Mouse (Mus musculus): ENCODE results near the gene Aox2. TPM values are rescaled to one million over a fixed set of nuclear protein-coding genes. Genes with fewer than 3 reads are reported as not detected.

The Aox2 gene
- polyA plus RNA-seq, 2 experiments = 0.01 TPM; not detected in 1

- Histone ChIP-seq H3K9ac (replicated peaks) (no peak overlapping the region), H3K4me3 (ENCODE audit: insufficient read depth in 1 of 2, low read depth in 2 of 2, low read length in 2 of 2) (no peak overlapping the region), H3K4me1 (replicated peaks; ENCODE audit: control insufficient read depth in 2 of 2, insufficient read depth in 2 of 2, low read length in 1 of 2) (peaks cover 5 to 8% of the 10 kb centered on the region in 2 experiments; a peak in 3 of 4 replicates), H3K27ac (no peak overlapping the region), H3K36me3 (replicated peaks; ENCODE audit: control insufficient read depth, insufficient read depth, low read depth) (peaks cover 67% of the 10 kb centered on the region), H3K27me3 (ENCODE audit: control insufficient read depth, insufficient read depth, low read length) (no peaks in the 10 kb centered on the region), H3K4me2 (ENCODE audit: low read depth) (no peak overlapping the region), H3K9me3 (ENCODE audit: control insufficient read depth, low read length) (no peaks in the 10 kb centered on the region)
- TF ChIP-seq CTCF (IDR thresholded peaks at IDR 0.05; ENCODE audit: low read depth) = no peak
- TF ChIP-seq EP300 (IDR thresholded peaks at IDR 0.05; ENCODE audit: low read depth) = no peak
- DNase-seq (ENCODE audit: low read depth in 3 of 3, low spot score in 3 of 3) (no peak), ATAC-seq (ENCODE audit: insufficient read depth) (no peak)
- WGBS (ENCODE audit: insufficient replicate concordance) = 79% methylated on average over 10 of the region's 10 CpGs
Measured at GRCm38 (mm10) chr1:58420032-58420431, 141.9 kb downstream of the Aox2 start.

- H3K36me3 ChIP-seq (replicated peaks; ENCODE audit: control insufficient read depth, insufficient read depth, low read depth) = peaks cover 58% of the 10 kb centered on the region
- H3K4me1 ChIP-seq (replicated peaks; ENCODE audit: control insufficient read depth in 2 of 2, insufficient read depth in 2 of 2, low read length in 1 of 2) = peaks cover 5 to 10% of the 10 kb centered on the region in 2 experiments; a peak in 3 of 4 replicates
- no peak overlapping the region for H3K27ac ChIP-seq
- no peaks in the 10 kb centered on the region for H3K9me3 ChIP-seq (ENCODE audit: control insufficient read depth, low read length)
- DNase-seq (ENCODE audit: low read depth in 3 of 3, low spot score in 3 of 3) (no peak), ATAC-seq (ENCODE audit: insufficient read depth) (no peak)
- no peak for TF ChIP-seq CTCF (IDR thresholded peaks at IDR 0.05; ENCODE audit: low read depth)
- no peak for TF ChIP-seq EP300 (IDR thresholded peaks at IDR 0.05; ENCODE audit: low read depth)
- peak overlapping the region; percentile 3 for H3K4me2 ChIP-seq (ENCODE audit: low read depth)
- no peaks in the 10 kb centered on the region for H3K27me3 ChIP-seq (ENCODE audit: control insufficient read depth, insufficient read depth, low read length)
- no peak overlapping the region for H3K4me3 ChIP-seq (ENCODE audit: insufficient read depth in 1 of 2, low read depth in 2 of 2, low read length in 2 of 2)
- no peak overlapping the region for H3K9ac ChIP-seq (replicated peaks)
- 67% methylated on average over 7 of the region's 7 CpGs for WGBS (ENCODE audit: insufficient replicate concordance)
Measured at GRCm38 (mm10) chr1:58420961-58421360, 142.8 kb downstream of the Aox2 start.

- ATAC-seq (ENCODE audit: insufficient read depth) (peak; percentile 70), DNase-seq (ENCODE audit: low read depth in 3 of 3, low spot score in 3 of 3) (peak; percentile 75 to 84 (median 77))
- 2% methylated on average over 13 of the region's 13 CpGs for WGBS (ENCODE audit: insufficient replicate concordance)
- H3K4me1 ChIP-seq (replicated peaks; ENCODE audit: control insufficient read depth in 2 of 2, insufficient read depth in 2 of 2, low read length in 1 of 2) = peaks cover 5 to 10% of the 10 kb centered on the region in 2 experiments; a peak in 3 of 4 replicates
- H3K4me2 ChIP-seq (ENCODE audit: low read depth) = peak overlapping the region; percentile 87
- peak overlapping the region; percentile 100 for H3K9ac ChIP-seq (replicated peaks)
- TF ChIP-seq CTCF (IDR thresholded peaks at IDR 0.05; ENCODE audit: low read depth) (no peak), EP300 (IDR thresholded peaks at IDR 0.05; ENCODE audit: low read depth) (no peak)
- H3K9me3 ChIP-seq (ENCODE audit: control insufficient read depth, low read length) = no peaks in the 10 kb centered on the region
- peak overlapping the region; percentile 89 to 100 for H3K4me3 ChIP-seq (ENCODE audit: insufficient read depth in 1 of 2, low read depth in 2 of 2, low read length in 2 of 2)
- H3K36me3 ChIP-seq (replicated peaks; ENCODE audit: control insufficient read depth, insufficient read depth, low read depth) = peaks cover 39% of the 10 kb centered on the region
- peak overlapping the region; percentile 98 for H3K27ac ChIP-seq
- H3K27me3 ChIP-seq (ENCODE audit: control insufficient read depth, insufficient read depth, low read length) = no peaks in the 10 kb centered on the region
Measured at GRCm38 (mm10) chr1:58422879-58423278, 144.8 kb downstream of the Aox2 start.

GRCm38 (mm10) chr1:58423371-58424248 lies 145.5 kb downstream of the Aox2 start, which contains the start of gene Clk1:
Clk1 (minus strand) TSS chr1:58424066.
- peak; percentile 87 for ATAC-seq (ENCODE audit: insufficient read depth)
- Histone ChIP-seq H3K4me1 (replicated peaks; ENCODE audit: control insufficient read depth in 2 of 2, insufficient read depth in 2 of 2, low read length in 1 of 2) (peaks cover 5 to 10% of the 10 kb centered on the region in 2 experiments; a peak in 3 of 4 replicates), H3K27me3 (ENCODE audit: control insufficient read depth, insufficient read depth, low read length) (no peaks in the 10 kb centered on the region), H3K4me2 (ENCODE audit: low read depth) (peak within 1 kb of the TSS; percentile 87), H3K4me3 (ENCODE audit: insufficient read depth in 1 of 2, low read depth in 2 of 2, low read length in 2 of 2) (peak within 1 kb of the TSS; percentile 89 to 100), H3K9ac (replicated peaks) (peak within 1 kb of the TSS; percentile 100), H3K27ac (peak within 1 kb of the TSS; percentile 98), H3K36me3 (replicated peaks; ENCODE audit: control insufficient read depth, insufficient read depth, low read depth) (peaks cover 32% of the 10 kb centered on the region), H3K9me3 (ENCODE audit: control insufficient read depth, low read length) (no peaks in the 10 kb centered on the region)
- WGBS (ENCODE audit: insufficient replicate concordance) = under 1% methylated on average over 79 of the region's 79 CpGs
- DNase-seq (ENCODE audit: low read depth in 3 of 3, low spot score in 3 of 3) = peak; percentile 84 to 88 (median 88)
- TF ChIP-seq EP300 (IDR thresholded peaks at IDR 0.05; ENCODE audit: low read depth) (no peak), CTCF (IDR thresholded peaks at IDR 0.05; ENCODE audit: low read depth) (0 out of 2 replicates have a peak, but pooled peaks have one; percentile 1)

DNA sequence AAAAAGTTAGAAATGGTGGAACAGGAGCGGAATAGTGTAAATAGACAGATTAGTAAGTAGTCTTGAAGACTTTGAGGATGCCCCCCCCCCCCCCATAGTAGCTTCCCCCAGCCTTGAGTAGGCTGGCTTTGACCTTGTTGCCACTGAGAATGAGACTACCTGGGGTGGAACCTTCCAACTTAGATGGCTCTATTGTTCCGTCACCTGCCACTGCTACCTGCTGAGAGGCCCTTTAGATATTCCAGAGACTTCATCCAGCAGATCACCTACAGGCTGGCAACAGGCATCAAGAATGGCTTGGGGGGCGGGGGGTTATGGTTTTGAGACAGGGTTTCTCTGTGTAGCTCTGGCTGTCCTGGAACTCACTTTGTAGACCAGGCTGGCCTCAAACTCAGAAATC lies 146.4 kb downstream of the Aox2 start:
- Histone ChIP-seq H3K4me2 (ENCODE audit: low read depth) (peak overlapping the region; percentile 62), H3K9me3 (ENCODE audit: control insufficient read depth, low read length) (no peaks in the 10 kb centered on the region), H3K27ac (no peak overlapping the region; the same call in 1 of the 2 replicates), H3K9ac (replicated peaks) (no peak overlapping the region), H3K27me3 (ENCODE audit: control insufficient read depth, insufficient read depth, low read length) (no peaks in the 10 kb centered on the region), H3K4me3 (ENCODE audit: insufficient read depth in 1 of 2, low read depth in 2 of 2, low read length in 2 of 2) (peak overlapping the region in 1 of 2 experiments; percentile 100; a peak in 1 of 4 replicates), H3K4me1 (replicated peaks; ENCODE audit: control insufficient read depth in 2 of 2, insufficient read depth in 2 of 2, low read length in 1 of 2) (peaks cover 5 to 10% of the 10 kb centered on the region in 2 experiments; a peak in 3 of 4 replicates), H3K36me3 (replicated peaks; ENCODE audit: control insufficient read depth, insufficient read depth, low read depth) (peaks cover 23% of the 10 kb centered on the region)
- no peak for ATAC-seq (ENCODE audit: insufficient read depth)
- no peak for DNase-seq (ENCODE audit: low read depth in 3 of 3, low spot score in 3 of 3)
- WGBS (ENCODE audit: insufficient replicate concordance) = 83% methylated on average over 3 of the region's 3 CpGs
- TF ChIP-seq EP300 (IDR thresholded peaks at IDR 0.05; ENCODE audit: low read depth) (no peak), CTCF (IDR thresholded peaks at IDR 0.05; ENCODE audit: low read depth) (no peak)

Other genes with a start within 250 kb of the Aox2 start
- 0.16 and 0.17 TPM in 2 replicates for gene Aox1, start 248.4 kb upstream of the Aox2 start, polyA plus RNA-seq (2012; rRNA removed)
- 0.18 and 0.32 TPM in 2 replicates for gene Aox1, start 248.4 kb upstream of the Aox2 start, polyA plus RNA-seq (2014; fragmentation: Nextera tagmentation; extraction: Ambion mirVana)
- gene Aox3, start 165.2 kb upstream of the Aox2 start, polyA plus RNA-seq (2012; rRNA removed) = 0.09 and 0.12 TPM in 2 replicates
- 0.20 and 0.29 TPM in 2 replicates for gene Aox3, start 165.2 kb upstream of the Aox2 start, polyA plus RNA-seq (2014; fragmentation: Nextera tagmentation; extraction: Ambion mirVana)
- gene Aox4, start 67.9 kb upstream of the Aox2 start, polyA plus RNA-seq (2012; rRNA removed) = 0.10 and 0.75 TPM in 2 replicates
- gene Aox4, start 67.9 kb upstream of the Aox2 start, polyA plus RNA-seq (2014; fragmentation: Nextera tagmentation; extraction: Ambion mirVana) = 0.22 and 0.25 TPM in 2 replicates
- 25.8 and 38.3 TPM in 2 replicates for gene Bzw1, start 114.6 kb downstream of the Aox2 start, polyA plus RNA-seq (2012; rRNA removed)
- gene Bzw1, start 114.6 kb downstream of the Aox2 start, polyA plus RNA-seq (2014; fragmentation: Nextera tagmentation; extraction: Ambion mirVana) = 152 and 153 TPM in 2 replicates
- 49.0 and 97.9 TPM in 2 replicates for gene Clk1, start 145.7 kb downstream of the Aox2 start, polyA plus RNA-seq (2012; rRNA removed)
- gene Clk1, start 145.7 kb downstream of the Aox2 start, polyA plus RNA-seq (2014; fragmentation: Nextera tagmentation; extraction: Ambion mirVana) = 69.3 and 78.5 TPM in 2 replicates
- 10.3 and 10.7 TPM in 2 replicates for gene Nif3l1, start 166.8 kb downstream of the Aox2 start, polyA plus RNA-seq (2012; rRNA removed)
- gene Nif3l1, start 166.8 kb downstream of the Aox2 start, polyA plus RNA-seq (2014; fragmentation: Nextera tagmentation; extraction: Ambion mirVana) = 16.5 and 18.0 TPM in 2 replicates
- gene Ppil3, start 167.2 kb downstream of the Aox2 start, polyA plus RNA-seq (2012; rRNA removed) = 12.1 and 18.6 TPM in 2 replicates
- gene Ppil3, start 167.2 kb downstream of the Aox2 start, polyA plus RNA-seq (2014; fragmentation: Nextera tagmentation; extraction: Ambion mirVana) = 29.8 and 31.0 TPM in 2 replicates
- gene Orc2, start 226.8 kb downstream of the Aox2 start, polyA plus RNA-seq (2012; rRNA removed) = 17.7 and 21.2 TPM in 2 replicates
- 39.0 and 40.0 TPM in 2 replicates for gene Orc2, start 226.8 kb downstream of the Aox2 start, polyA plus RNA-seq (2014; fragmentation: Nextera tagmentation; extraction: Ambion mirVana)